Mouse (Mus musculus): ENCODE data around the gene Zfp36l2.

- TF ChIP-seq CTCF (IDR thresholded peaks at IDR 0.05) (no peak), EP300 (IDR thresholded peaks at IDR 0.05) (no peak)
Observed at GRCm38 (mm10) chr17:84175196-84175595, 12.6 kb downstream of the Zfp36l2 start.
